Mouse (Mus musculus): Measurements from ENCODE around the gene Tuba1c. TPM values are rescaled to one million over a fixed set of nuclear protein-coding genes. Genes with fewer than 3 reads are reported as not detected.

The Tuba1c gene
- total RNA-seq (2014; rRNA removed) (22.1 and 24.9 TPM in 2 replicates), polyA plus RNA-seq (2015; fragmentation: Nextera tagmentation; extraction: Ambion mirVana) (16.4 and 18.8 TPM in 2 replicates)

DNA sequence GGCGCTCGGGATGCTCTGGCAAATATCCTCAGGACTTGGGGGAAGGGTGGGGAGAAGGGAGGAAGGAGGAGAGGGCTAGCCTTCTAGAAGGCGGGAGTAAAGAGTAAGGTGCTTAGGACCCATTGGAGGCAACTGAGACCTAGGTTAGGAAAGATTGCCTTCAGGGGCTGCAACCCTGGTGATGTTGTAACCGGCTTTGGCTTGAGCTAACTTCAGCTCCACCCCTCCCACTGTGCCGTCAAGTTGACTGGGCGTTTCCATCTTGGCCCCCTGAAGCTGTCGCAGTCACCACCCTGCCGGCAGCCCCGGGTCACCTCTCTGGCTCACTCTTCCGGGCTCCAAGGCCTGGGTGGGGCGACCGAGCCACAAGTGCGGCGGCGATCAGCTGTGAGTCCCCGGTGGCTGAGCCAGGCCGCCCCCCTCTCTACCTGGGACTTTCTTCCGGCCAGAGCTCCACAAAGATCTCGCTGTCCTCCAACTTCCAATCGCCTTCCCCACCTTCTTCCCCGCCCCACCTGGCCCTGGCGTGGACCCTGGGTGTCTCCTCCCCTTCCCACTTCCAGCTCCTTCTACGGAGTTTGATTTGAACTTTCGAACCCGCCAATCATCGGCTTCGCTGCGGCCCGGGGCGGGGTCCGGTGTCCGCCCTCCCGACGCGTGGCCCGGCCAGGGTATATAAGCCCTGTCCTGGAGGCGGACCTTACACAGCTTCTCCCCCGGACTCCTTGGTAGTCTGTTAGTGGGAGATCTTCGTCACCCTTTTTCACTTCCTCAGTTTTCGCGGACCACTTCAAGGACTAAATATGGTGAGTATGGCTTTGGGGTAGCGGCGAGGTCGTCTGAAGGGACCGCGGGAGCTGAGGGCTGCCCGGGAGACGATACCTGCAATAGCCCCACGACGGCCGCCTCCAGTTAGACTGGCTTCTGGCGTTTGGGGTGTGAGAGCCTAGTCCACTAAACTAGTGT lies at the start of gene Tuba1c:
TSS of gene Tuba1c (plus strand) at position 273 of the 966 bp plus-strand sequence.
- Histone ChIP-seq H3K4me3 (ENCODE audit: low read depth, low read length) (peak within 1 kb of the TSS; percentile 32), H3K4me1 (ENCODE audit: insufficient read depth) (no peaks in the 10 kb centered on the region), H3K9ac (no peak within 1 kb of the TSS), H3K27ac (ENCODE audit: low read depth, low read length) (no peak within 1 kb of the TSS), H3K27me3 (ENCODE audit: insufficient read depth, low read length) (no peaks in the 10 kb centered on the region; the same call in 1 of the 2 replicates), H3K36me3 (ENCODE audit: insufficient read depth) (no peaks in the 10 kb centered on the region), H3K9me3 (ENCODE audit: low read length) (no peaks in the 10 kb centered on the region), H3K4me2 (ENCODE audit: low read depth) (peak within 1 kb of the TSS; percentile 57)
- ATAC-seq: peak; percentile 55
- peak; percentile 27 for DNase-seq
- WGBS: under 1% methylated on average over 52 of the region's 52 CpGs
- no peak for TF ChIP-seq CTCF (IDR thresholded peaks at IDR 0.05; ENCODE audit: low read depth)

GRCm38 (mm10) chr15:98980012-98980614 lies 49.6 kb upstream of the Tuba1c start:
- no peak for ATAC-seq

GRCm38 (mm10) chr15:98982100-98982499 lies 47.6 kb upstream of the Tuba1c start:
- Histone ChIP-seq H3K27me3 (ENCODE audit: insufficient read depth, low read length) (no peaks in the 10 kb centered on the region), H3K27ac (ENCODE audit: low read depth, low read length) (peak overlapping the region; percentile 92; the same call in 1 of the 2 replicates), H3K4me3 (ENCODE audit: low read depth, low read length) (no peak overlapping the region), H3K36me3 (ENCODE audit: insufficient read depth) (no peaks in the 10 kb centered on the region), H3K4me1 (ENCODE audit: insufficient read depth) (peaks cover 20% of the 10 kb centered on the region), H3K9me3 (ENCODE audit: low read length) (no peaks in the 10 kb centered on the region), H3K9ac (no peak overlapping the region), H3K4me2 (ENCODE audit: low read depth) (no peak overlapping the region)
- WGBS: 82% methylated on average over 6 of the region's 6 CpGs
- ATAC-seq (no peak), DNase-seq (no peak)
- no peak for TF ChIP-seq CTCF (IDR thresholded peaks at IDR 0.05; ENCODE audit: low read depth)

More at GRCm38 (mm10) chr15:98980012-98980614, 49.6 kb upstream of the Tuba1c start:
- DNase-seq: no peak
- H3K4me1 ChIP-seq (ENCODE audit: insufficient read depth): peaks cover 20% of the 10 kb centered on the region
- no peaks in the 10 kb centered on the region for H3K36me3 ChIP-seq (ENCODE audit: insufficient read depth)
- H3K9me3 ChIP-seq (ENCODE audit: low read length): no peaks in the 10 kb centered on the region
- H3K27me3 ChIP-seq (ENCODE audit: insufficient read depth, low read length): no peaks in the 10 kb centered on the region
- H3K4me2 ChIP-seq (ENCODE audit: low read depth): no peak overlapping the region
- H3K4me3 ChIP-seq (ENCODE audit: low read depth, low read length): no peak overlapping the region
- WGBS: 35% methylated on average over 7 of the region's 7 CpGs
- no peak for TF ChIP-seq CTCF (IDR thresholded peaks at IDR 0.05; ENCODE audit: low read depth)
- H3K27ac ChIP-seq (ENCODE audit: low read depth, low read length): no peak overlapping the region
- H3K9ac ChIP-seq: no peak overlapping the region

- H3K4me3 ChIP-seq (ENCODE audit: low read depth, low read length): peak overlapping the region; percentile 34
- H3K4me2 ChIP-seq (ENCODE audit: low read depth): peak overlapping the region; percentile 71
- TF ChIP-seq CTCF (IDR thresholded peaks at IDR 0.05; ENCODE audit: low read depth): no peak
- H3K4me1 ChIP-seq (ENCODE audit: insufficient read depth): peaks cover 22% of the 10 kb centered on the region
- 13% methylated on average over 16 of the region's 16 CpGs for WGBS
- H3K27me3 ChIP-seq (ENCODE audit: insufficient read depth, low read length): no peaks in the 10 kb centered on the region
- H3K27ac ChIP-seq (ENCODE audit: low read depth, low read length): peak overlapping the region; percentile 92
- no peaks in the 10 kb centered on the region for H3K36me3 ChIP-seq (ENCODE audit: insufficient read depth)
- ATAC-seq: peak; percentile 61
- peak; percentile 81 for DNase-seq
- H3K9ac ChIP-seq: peak overlapping the region; percentile 73
- no peaks in the 10 kb centered on the region for H3K9me3 ChIP-seq (ENCODE audit: low read length)
These were observed 46.1 kb upstream of the Tuba1c start for GRCm38 (mm10) chr15:98983431-98984081.

- H3K27ac ChIP-seq (ENCODE audit: low read depth, low read length): peak overlapping the region; percentile 92
- ATAC-seq (no peak), DNase-seq (peak; percentile 59)
- peak overlapping the region; percentile 34 for H3K4me3 ChIP-seq (ENCODE audit: low read depth, low read length)
- peak overlapping the region; percentile 73 for H3K9ac ChIP-seq
- H3K4me2 ChIP-seq (ENCODE audit: low read depth): peak overlapping the region; percentile 71
- no peaks in the 10 kb centered on the region for H3K9me3 ChIP-seq (ENCODE audit: low read length)
- no peaks in the 10 kb centered on the region for H3K27me3 ChIP-seq (ENCODE audit: insufficient read depth, low read length)
- H3K4me1 ChIP-seq (ENCODE audit: insufficient read depth): peaks cover 22% of the 10 kb centered on the region
- WGBS: 32% methylated on average over 6 of the region's 6 CpGs
- TF ChIP-seq CTCF (IDR thresholded peaks at IDR 0.05; ENCODE audit: low read depth): no peak
- H3K36me3 ChIP-seq (ENCODE audit: insufficient read depth): no peaks in the 10 kb centered on the region
These were observed 45.0 kb upstream of the Tuba1c start for GRCm38 (mm10) chr15:98984681-98985080.

- Histone ChIP-seq H3K36me3 (ENCODE audit: insufficient read depth) (no peaks in the 10 kb centered on the region), H3K4me1 (ENCODE audit: insufficient read depth) (peaks cover 29% of the 10 kb centered on the region)
- 1% methylated on average over 29 of the region's 29 CpGs for WGBS
These were observed 44.3 kb upstream of the Tuba1c start for GRCm38 (mm10) chr15:98985240-98985981.

More at GRCm38 (mm10) chr15:98985240-98985981, 44.3 kb upstream of the Tuba1c start:
- peak overlapping the region; percentile 92 for H3K27ac ChIP-seq (ENCODE audit: low read depth, low read length)
- DNase-seq (peak; percentile 89), ATAC-seq (peak; percentile 77)
- peak overlapping the region; percentile 73 for H3K9ac ChIP-seq
- H3K4me2 ChIP-seq (ENCODE audit: low read depth): peak overlapping the region; percentile 71
- no peaks in the 10 kb centered on the region for H3K9me3 ChIP-seq (ENCODE audit: low read length)
- peak overlapping the region; percentile 34 for H3K4me3 ChIP-seq (ENCODE audit: low read depth, low read length)
- TF ChIP-seq CTCF (IDR thresholded peaks at IDR 0.05; ENCODE audit: low read depth): no peak
- no peaks in the 10 kb centered on the region for H3K27me3 ChIP-seq (ENCODE audit: insufficient read depth, low read length)

All from forebrain, postnatal 0 days (tissue).